Mouse (Mus musculus) forelimb bud, embryonic 11.5 days (tissue): ENCODE results near the gene Taok3.

Experiments
- DNase-seq: peaks from one replicate; pipeline ENCODE4 v3.0.0-alpha.2; 2012; ENCODE audit warnings: low read depth, low spot score

Gene Taok3

DNA sequence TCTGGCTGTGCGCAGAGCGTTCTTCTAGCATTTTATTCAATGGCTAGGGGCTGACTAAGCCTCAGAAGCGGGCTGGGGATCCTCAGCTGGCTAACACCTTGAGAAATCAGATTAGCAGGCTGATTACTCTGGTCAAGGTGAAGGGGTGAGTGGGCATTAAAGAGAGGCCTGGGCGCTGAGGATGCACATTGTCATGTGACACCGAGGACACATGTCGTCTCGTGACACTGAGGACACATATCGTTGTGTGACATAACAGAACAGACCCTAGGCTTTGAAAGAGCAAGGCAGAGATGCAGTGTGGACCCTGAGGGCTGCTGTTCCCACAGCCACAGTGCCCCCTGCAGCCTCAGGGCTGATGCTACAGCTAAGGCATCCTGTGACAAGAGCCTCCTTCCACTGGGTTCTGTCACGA lies 23.8 kb downstream of the Taok3 start:
- no peak for DNase-seq

DNA sequence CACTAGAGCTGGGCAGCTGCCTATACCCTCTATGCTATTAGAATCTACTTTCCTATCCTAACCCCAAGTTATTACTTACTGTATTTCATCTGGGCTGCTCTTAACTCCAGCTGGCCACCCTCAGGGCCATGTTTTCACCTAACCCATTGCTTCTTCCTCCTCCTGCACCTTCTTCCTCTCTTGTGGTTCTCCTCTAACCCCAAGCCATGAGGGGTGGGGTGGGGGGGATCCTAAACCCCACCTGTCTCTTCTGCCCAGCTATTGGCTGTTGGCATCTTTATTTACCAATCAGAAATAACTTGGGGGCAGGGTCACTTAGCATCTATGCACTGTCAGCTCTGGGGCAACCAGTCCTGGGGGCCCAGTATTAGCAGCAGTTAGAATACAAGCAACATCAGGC lies 26.2 kb downstream of the Taok3 start:
- DNase-seq = no peak

DNA sequence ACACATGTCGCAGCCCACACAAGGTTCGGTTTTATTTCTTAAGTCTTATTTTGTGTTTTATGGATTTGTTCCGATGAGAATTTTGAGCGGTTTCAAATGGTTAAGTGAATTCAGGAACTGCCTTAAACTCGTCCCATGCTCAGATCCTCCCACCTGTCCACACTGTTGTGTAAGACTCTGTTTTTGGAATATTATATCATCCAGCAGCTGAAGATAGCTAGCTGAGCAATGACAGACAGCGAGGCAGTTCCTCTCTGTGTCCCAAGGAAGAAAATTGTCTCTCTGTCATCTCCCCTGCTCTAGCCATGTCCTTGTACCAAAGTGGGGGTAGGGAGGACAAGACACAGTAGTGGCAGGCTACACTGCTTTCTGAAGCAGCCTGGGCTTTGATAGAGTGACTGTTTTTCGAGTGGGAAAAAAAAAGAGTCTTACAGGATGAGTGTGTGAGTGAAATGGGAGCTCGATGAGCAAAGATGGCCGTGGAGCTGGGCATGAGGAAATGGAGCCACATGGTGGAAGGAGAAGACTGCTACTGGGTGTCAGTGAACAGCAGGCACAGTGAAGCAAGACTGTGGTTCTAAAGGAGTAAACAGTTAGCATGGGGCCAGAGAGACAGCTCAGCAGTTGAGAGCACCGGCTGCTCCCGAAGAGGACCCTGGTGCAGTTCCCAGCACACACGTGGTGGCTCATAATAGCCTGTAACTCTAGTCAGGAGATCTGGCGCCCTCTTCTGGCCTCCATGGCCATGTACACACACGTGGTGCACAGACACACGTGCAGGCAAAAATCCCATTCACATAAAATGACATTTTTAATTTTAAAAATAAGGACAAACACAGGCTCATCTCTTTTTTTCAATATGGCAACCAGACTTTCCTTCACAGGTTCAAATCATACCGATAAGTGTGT lies 27.5 kb downstream of the Taok3 start:
- DNase-seq = no peak

DNA sequence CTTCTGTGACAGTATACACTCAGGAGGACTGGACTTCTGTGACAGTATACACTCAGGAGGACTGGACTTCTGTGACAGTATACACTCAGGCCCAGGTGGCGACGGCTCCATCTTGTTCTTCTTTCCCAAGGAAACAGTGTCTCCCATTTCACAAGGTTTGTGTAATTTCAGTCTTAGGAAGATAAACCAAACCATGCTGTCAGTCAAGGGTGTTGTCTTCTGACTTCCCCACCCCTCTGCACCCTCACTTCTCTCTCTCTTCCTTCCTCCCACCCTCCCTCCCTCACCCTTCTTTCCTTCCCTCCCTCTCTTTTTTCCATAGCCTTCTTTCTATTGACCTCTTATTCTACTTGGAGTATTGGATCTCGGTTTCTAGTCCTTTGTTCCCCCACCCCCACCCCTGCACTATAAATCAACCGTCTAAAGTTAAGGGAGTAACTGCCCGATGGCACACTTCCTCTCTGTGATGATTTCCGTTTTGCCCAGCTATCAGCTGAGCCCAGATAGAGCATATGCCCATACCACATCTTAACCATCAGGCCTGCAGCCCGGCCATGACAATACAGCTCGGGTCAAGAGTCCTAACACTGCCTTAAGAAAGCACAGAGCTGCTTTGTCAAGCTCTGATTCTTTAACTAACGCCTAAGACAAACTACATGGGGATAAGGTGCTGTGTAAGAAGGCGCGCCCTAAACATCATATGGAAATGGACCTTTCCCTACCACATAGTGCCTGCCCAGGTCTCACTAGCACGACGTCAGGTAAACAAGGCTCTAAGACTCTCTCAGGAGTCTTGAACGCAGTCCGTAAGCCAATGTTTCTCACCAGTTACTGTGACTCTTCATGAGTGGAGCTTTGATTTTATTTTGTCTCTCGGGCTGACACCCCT lies 29.4 kb downstream of the Taok3 start:
- no peak for DNase-seq

DNA sequence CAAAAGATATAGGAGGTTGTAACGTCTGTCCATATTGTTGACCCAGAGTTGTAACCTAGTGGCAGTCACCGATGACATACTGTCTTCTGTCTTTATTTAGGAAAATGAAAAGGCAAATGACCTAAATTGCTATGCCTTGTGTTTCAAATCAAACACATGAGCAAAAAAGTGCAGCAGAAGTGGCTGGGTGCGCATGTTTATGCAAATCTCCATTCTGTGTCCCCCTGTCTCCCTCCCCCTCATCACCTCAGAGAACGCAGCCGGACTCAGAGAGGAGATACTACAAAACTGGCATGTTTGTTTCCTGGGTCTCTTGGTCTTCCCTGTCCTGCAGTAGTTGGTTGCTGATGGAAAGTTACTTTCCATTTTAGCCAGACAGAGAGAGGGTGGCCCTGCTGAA lies 30.1 kb downstream of the Taok3 start:
- DNase-seq = no peak

DNA sequence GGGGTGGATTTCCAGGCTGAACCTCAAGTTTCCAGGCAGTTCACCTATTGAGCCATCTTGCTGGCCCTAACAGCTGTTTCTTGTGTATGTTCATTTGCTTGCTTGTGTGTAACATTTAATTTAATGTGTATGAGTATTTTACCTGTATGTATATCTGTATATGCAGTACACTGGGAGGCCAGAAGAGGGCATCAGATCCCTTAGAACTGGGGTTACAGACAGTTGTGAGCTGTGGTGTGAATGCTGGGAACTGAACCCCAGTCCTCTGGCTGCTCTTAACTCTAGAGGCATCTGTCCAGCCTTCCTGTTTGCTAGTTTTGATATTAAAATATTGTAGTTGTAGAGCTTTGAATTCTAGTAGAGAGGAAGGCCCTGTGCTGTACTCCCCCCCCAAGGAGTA lies 33.0 kb downstream of the Taok3 start:
- DNase-seq = no peak

DNA sequence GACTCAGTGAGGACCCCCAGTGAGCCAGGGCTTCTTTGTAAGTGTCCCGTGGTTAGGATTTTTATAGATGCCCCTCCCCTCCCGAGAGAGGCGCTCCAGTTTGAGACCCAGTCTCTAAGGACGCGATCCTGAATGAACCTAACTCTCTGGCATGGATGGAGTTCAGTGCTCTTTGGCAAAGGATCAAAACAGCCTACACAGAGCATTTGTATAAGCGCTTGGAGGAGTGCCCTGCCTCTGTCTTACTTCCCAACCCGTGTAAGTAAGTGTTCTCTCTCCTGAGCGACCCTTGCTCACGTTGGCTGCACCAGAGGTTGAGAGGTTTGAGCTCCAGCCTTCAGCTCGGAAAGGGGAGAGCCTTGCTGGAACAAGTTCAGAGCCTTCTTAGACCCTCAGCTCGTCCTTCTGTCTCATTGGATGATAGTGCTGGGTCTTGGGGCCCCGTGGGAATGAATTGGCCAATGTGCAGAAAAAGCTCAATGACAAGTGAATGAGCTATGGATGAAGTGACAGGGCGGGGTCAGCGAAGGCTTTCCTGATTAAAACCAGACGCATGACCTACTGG lies 33.7 kb downstream of the Taok3 start:
- DNase-seq = peak; percentile 41

DNA sequence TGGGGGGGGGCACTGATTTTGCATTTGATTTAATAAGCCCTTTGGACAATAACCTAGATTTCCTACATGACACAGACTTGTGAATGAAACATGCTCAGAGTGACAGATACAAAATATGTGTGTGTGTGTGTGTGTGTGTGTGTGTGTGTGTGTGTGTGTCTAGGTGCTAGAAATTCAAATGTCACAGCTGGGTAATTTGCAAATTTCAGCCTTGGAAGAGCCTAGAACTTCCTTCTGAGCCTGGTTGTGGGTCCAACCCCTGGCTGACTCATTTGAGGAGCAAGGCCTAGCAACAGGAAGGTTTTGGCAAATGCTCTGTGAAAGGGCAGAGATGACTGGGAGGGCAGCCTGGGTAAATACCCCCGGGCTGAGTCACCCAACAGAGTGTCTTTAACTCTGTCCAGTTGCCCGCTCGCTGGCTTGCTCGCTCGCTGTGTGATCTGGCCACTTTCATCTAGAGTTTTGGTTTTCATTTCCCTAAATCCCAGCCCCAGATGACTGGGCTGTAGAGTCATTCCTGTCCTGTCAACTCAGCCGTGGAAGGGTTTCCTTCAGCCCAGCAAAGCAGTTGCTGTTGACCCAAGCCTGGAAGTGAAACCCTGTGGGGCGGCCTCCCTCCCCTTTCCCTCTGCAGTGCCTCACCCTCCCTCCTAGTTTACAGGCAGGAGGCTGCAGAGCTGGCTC lies 38.5 kb downstream of the Taok3 start:
- no peak for DNase-seq

DNA sequence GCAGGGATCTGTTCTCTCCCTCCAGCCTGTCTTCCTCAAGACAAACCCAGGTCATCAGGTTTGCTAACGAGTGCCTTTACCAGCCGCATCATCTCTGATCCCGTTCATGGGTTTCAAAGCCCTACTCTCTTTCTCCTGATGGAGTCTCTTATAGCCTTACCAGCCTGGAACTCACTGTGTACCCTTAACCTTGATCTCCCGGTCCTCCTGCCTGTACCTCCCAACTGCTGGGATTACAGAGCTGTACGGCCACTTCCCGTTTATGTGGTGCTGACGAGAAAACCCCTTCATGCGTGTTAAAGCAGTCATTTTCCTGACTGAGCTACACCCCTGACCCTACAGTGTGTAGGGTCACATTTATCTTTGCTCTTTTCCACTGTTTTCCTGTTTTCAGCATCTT lies 39.4 kb downstream of the Taok3 start:
- no peak for DNase-seq

DNA sequence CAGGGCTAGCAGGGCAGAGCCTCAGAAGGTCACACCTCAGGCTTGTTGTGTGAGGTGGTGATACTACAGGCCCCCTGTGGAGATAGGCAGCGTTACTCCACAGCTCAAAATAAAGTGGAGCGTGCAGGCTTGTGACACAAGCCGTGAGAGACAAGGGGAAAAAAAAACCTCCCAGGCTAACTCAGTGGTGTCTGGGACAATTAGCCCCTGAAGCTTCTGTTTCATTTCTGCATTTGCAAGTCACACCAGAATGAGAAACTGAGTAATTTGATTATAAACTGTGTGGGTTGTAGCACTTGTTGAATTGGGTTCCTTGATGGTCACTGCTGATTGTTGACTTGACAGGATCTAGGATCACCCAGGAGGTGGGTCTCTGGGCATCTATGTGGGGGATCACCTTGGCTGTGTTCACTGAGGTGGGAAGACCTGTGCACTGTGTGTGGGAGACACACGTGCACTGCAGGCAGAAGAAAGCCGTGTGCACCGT lies 39.9 kb downstream of the Taok3 start:
- no peak for DNase-seq

DNA sequence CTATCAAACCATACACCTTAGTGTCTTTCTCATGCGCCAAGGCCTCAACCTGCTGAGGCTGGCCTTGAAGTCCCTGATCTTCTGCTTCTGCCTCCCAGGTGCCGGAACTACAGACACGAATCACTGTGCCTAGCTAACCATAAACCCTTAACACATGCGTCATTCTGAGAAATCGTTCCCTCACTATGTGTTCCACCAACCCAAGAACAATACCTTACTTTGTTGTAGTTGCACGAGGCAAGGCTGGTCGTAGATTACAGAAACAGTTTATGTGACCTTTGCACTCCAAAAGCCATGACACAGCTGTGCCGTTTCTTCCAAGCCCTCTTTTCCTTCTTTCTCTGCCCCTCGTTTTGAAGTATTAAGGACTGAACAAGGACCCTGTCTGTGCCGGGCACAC lies 40.6 kb downstream of the Taok3 start:
- peak; percentile 66 for DNase-seq

DNA sequence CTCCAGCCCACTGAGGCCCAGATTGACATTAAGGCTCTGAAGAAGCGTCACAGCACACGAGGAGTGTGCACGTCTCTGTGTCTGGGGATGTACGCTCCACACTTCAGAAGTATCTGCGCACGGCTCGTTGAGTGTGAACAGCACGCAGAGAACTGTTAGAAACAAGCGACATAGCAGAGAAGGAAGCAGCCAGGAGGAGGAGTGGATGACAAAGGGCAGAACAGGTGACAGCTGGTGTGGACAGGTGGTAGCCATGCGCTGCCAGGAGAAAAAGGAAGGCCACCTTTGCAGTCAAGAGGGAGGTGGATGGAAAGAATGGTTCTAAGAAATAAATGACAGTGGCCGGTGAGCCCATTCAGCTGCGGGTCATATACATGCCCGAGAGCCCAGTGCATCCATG lies 43.9 kb downstream of the Taok3 start:
- no peak for DNase-seq

DNA sequence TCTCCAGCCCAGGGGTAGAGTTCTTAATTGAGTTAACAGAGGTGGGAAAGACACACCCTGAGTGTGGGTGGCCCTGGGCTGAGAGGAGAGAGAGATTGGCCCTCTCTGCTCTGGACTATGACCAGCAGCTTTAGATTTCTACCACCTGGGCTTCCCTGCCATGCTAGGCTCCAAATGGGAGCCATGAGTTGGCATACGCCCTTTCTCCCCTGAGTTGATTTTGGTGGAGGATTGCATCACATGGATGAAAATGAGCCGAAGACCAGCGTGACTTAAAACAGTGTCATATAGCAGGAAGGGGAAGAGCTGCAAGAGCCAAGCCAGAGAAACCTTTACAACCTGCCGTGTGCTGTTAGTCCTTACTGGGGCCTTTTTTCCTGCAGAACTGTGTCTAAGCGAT lies 44.6 kb downstream of the Taok3 start:
- DNase-seq = no peak

DNA sequence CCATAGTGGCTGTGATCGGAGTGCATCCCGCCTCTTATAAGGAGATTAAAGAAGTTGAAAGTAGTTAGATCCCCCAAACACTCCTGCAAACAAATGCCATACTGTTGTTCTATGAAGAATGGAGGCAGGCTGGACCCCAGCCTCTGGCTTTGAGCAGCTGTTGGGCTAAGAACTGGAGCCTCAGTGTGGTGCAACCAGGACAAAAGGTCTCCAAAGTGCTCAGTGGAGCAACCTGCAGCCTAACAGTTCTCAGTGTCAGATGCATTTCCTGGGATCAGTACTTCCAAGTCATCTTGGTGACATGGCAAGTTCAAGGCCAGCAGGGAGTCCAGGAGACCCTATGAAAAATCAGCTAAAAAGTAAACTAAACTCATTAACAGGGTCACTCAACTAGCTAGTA lies 45.0 kb downstream of the Taok3 start:
- DNase-seq = no peak

DNA sequence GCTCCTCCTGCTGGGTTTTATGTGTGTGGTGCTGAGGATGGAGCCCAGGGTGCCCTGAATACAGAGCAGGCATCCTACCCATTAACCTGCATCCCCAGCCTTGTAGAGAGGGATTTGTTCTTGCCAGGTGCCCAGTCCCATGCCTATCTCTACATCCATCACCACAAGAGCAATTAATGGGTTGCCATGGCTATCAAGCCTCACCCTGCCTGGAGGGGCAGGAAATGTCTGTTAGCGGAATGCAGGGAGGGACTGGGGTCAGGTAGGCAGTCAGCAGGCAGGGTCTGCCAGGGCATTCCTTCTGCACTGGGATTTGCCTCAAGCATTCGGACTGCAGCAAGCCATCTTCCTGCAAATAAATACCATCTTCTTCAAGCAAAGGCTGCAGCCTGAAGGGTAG lies 46.0 kb downstream of the Taok3 start:
- no peak for DNase-seq

DNA sequence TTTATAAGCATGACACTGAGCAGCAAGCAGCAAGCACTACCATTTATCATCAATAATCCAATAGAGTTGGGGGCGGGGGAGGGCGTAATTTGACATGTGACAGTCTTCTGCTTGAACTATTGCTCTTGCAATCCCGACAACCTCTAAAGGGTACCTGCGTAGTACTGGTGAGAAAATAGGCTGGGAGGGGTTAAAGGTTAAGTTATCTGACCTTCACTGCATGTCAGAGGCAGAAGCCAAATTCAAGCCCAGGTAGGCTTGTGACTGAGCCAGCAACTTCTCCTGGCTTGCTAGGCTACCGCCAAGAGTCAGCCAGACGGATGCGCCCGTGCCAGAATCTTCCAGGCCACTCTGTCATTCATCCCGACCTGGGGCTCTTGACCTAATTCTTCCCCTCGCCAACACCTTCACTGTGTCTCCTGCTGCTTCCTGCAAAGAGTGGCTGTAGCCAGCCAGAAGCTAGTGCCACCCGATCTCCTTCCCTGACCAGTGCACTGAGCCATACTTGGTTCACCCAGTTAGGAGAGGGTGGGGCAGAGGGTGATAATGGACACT lies 47.0 kb downstream of the Taok3 start:
- no peak for DNase-seq

DNA sequence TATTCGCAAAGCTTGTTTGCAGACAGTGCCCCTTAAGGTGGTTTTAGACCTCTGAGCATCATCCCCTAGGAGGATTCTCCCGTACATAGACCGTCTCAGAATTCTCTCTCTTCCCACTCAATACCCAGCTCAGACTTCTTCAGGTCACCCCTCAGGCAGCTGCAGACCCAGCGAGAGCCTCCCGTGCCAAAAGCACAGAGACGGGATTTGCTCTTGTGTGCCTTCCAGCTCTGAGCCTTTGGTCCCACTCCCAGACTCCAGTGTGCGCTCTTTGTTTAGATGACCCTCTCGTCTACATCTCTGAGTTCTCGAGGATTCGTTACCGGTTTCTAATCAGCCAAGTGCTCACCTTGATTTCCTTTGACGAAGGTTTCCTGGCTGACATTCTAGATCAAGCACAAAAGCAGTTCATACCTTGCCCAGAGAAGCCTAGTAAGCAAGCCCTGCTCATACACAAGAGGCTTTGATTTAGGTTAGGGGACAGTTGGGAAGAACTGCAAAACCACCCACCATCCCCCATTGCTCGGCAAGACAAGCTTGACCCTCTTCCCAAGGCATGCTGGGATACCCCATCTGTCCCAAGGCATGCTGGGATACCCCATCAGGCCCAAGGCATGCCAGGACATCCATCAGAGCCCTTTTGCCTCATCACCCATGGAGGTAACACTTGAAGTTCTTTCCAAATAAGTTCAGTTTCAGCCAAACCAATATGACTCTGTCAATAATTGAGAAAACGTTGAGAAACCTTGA lies 48.6 kb downstream of the Taok3 start:
- DNase-seq = no peak

DNA sequence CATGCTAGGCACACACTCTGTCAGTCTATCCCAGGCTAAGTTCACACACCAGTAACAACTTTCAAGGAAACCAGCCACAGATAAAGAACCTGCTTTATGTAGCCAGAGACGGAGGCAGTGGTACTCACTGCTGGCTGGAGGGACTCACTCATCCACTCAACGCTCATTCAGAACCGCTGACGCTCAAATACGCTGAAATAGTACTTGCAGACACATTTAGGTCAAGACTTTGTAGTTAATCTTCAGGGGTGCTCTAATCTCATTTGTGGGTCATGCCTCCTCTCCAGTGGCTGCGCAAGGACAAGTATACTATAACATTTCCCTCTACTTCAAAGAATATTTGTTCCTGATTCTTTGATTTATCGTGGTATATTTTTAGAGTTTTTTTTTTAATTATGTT lies 54.1 kb downstream of the Taok3 start:
- DNase-seq = no peak

DNA sequence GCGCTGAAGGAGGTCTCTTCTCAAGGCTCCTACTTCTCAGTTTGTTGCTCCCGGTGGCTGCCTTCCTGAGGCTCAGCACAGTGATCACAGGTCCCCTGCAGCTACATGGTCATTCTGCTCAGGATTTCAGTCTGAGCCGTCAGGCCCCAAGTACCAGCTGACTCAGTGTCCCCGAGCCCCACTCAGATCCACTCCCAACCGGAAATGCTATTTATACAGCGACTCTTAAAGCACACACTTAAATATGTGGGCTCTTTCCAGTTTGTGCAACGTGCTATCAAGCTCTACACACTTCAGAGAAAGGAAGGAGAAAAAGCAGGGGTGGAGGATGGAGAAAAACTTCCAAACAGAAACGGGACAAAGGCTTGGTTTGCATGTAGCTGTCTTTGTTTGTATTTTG lies 56.0 kb downstream of the Taok3 start:
- no peak for DNase-seq

DNA sequence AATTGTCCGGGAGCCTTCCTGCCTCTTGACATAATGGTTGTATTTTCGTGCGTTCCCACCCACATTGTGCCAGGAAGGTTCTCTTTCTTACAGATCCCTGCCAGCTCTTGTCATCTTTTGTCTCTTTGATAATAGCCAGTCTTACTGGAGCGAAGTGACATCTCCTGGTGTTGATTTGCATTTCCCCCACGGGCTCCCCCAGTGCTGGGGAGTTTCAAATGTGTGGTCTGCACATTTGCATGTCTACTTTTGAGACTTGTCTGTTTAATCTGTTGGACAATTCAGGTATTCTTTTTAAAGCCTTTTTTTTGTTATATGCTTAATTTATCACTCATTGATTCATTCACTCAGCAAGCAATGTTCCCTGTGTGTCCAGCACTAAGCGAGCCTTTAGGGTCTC lies 58.1 kb downstream of the Taok3 start:
- no peak for DNase-seq

DNA sequence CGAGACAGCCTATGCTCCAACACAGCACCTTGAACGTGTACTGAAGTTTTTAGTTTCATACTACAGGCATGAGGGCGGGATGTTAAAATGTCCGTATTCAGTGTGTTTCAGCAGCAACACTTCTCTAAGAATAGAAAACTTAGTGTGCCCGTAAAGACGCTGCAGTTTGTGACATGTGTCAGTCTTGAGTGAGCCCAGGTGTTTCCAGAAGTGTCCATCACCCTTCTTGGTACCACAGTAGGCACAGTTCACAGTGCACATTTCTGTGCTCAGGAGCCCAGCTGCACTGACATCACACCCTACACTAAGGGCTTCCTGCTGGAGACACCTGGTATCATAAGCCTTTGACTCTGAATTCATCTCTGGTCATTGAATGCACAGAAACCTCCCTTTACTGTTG lies 58.6 kb downstream of the Taok3 start:
- no peak for DNase-seq
